Mouse (Mus musculus) cerebral cortex, adult 2 months (tissue): ENCODE measurements around the gene Rerg.

Experiments used
- WGBS: fragments of 180-500 bp; shearing (Covaris S2); methylation state at CpG from one replicate; pipeline ENCODE4 v1.1.7; 2018; 5-methylcytosine and 5-hydroxymethylcytosine counted together

Gene Rerg

GRCm38 (mm10) chr6:137163061-137163460, 7.2 kb downstream of the Rerg start:
- 91% methylated on average over 4 of the region's 4 CpGs for WGBS

- 96% methylated on average over 7 of the region's 7 CpGs for WGBS
Observed at GRCm38 (mm10) chr6:137162481-137162880, 7.8 kb downstream of the Rerg start.

DNA sequence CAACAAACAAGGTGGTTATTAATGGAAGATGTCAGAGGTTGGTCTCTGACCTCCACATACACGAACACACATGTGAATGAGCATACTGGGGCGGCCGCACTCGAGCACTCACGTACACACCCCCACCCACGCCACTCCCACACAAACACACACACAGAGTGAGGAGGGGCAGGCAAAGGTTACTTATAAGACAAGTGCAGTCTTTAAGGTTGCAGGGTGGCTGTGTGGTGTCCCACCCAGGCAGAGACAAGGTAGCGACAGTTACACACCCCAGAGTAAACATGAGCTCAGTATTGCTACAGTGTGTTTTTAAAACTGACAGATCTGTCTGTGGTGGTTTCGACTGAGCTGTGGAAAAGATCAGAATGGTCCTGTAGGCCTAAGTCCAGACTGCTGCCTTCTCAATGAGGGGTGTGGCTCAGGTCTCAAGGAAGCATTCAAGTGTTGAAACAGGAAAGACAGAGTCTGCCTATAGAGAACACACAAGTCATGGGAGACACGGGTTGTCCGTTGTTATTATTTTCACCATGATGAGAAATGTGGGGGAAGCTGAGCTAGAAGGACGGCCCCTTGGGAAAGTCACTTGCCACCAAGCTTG, 8.7 kb downstream of the Rerg start:
- 91% methylated on average over 11 of the region's 11 CpGs for WGBS

DNA sequence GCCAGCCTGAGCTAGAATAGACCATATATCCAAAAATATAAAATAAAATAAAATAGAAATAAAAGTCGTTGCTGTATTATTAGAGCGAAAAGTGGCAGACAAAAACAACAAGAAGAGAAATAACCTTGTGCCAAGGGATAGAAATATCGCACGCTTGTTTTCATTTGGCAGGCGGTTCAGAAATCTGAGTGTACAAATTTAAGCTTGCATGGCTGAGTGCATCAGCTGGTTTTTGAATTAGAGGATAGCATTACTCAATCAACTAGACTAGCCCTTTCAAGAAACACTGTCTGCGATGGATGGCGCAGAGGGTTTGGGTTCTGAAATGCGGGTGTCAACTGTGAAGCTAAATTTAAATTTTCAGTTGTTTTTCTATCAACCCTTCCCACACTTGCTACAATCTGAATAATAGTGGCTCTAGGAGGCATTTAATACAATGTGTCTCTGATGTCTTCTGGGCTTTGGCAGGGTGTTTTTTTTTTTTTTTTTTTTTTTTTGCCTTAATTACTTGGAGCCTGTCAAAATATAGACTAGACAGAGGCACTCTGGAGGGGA, 10.8 kb downstream of the Rerg start:
- 63% methylated on average over 8 of the region's 8 CpGs for WGBS

DNA sequence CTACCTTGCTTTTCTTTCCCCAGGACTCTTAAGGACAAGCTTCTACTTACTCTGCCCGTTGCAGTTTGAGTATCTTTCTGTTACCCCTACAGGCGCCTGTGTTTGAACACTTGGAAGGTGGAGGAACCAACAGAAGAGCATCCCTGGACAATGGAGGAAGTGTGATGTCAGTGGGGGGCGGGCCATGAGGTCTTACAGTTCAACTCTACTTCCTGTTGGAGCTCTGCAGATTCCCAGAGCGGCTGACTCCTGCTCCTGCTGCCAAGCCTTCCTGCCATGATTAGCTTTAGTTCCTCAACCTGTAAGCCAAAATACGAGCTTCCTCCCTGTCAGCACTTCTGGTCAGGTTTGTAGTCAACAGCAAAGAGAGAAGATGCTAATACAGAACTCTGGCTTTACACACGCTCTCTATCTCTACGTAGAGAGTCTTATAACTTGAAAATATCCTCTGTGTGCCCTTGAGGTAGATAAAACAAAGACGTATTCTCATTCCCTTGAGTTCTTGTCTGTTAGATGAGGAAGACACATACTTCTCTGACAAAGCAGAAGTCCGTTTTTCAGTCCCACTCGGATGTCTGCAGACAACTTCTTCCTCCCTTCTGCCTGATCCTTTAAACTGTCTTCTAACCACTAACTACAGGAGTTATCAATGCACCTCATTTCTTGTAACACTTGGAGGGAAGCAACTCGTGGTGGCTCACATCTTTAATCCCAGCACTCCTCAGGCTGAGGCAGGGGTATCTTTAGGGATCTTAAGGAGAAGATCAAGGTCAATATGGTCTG, 13.7 kb downstream of the Rerg start:
- WGBS, result 78% methylated on average over 11 of the region's 11 CpGs

DNA sequence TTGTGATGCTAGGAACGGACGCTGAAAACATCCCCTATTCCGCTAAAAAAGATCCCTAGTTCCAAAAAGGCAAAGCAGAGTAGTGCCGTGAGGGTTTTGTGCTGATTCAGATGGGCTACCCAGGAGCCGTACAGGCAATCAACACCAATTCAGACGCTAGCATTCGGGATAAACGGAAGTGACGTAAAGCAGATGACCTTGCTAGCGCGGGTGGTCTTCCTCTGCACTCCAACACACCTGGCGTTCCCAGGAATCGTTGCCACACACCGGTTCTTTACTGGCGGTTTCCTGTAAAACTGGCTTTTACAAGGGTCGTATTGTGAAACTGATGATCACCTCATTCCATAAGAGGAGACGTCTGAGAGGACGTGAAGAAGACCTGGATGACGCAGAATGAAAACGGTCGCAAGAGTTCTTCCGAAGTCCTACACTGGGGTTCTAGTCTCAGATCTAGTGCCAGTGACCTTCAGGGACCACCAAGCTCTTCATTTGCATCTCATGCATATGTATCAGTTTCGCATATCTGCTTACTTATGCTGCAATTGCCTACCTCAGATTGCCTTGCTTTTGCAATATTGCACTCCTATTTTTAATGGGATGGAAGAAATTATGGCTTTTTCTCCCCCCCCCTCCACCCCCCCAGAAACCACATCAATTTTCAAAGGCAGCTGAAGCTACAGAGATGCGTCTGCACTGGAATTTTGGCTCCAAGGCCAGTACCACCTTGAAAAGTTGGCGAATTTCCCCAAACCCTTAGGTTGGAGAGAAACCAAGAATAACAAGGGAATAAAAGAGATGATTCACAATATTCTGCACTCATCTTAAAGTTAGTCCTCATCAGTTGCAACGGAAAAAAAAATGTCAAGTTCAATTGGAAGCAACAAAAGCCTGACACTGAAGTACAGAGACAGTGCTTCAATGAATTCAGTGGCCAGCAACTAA, 14.8 kb downstream of the Rerg start:
- 74% methylated on average over 26 of the region's 26 CpGs for WGBS

DNA sequence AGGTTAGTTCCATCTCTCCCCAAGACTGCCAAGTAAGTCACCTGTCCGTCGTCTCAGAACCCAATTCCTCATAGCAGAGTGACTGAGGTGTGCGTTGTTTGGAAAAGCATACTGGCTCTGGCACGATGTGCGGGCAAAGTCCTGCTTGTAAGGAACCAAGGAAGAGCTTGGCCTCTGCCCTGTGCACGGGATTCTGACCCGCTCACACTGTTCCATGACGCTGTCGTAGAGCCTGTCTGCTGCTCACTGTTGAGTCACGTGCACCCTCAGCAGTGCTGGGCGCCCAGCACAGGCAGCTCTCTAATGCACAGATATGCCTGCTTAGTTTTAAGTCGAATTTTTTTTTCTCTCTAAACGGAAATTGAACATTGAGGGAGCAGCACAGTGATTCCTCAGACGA, 17.3 kb downstream of the Rerg start:
- WGBS, result 92% methylated on average over 14 of the region's 14 CpGs

DNA sequence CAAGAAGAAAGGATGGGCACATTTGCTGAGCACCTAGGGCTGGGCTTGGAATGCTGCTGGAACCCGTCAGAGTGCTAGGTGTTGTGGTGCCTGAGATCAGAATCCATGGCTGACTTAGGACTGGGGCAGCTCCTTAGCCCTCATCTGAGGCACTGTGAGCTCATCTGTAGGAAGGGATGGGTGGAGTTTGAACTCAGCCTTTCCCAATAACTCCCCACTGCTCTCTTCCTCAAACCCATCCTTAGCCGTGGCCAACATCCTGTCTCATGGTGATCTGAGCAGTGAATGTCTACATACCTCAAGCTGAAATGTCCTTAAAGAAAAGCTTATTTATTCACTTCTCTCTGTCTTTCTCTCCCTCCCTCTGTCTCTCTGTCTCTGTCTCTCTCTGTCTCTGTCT, 19.3 kb downstream of the Rerg start:
- 91% methylated on average over 2 of the region's 2 CpGs for WGBS

GRCm38 (mm10) chr6:137149833-137150232, 20.5 kb downstream of the Rerg start:
- 84% methylated on average over 4 of the region's 4 CpGs for WGBS

DNA sequence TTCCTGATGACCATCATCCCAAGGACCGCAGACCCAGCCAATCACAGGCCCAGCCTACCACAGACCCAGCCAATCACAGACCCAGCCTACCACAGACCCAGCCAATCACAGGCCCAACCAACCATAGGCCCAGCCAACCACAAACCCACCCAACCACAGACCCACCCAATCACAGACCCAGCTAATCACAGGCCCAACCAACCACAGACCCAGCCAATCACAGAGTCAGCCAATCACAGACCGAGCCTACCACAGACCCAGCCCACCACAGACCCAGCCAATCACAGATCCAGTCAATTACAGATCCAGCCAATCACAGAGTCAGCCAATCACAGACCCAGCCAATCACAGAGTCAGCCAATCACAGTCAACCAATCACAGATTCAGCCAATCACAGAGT, 23.4 kb downstream of the Rerg start:
- WGBS, result 98% methylated on average over 2 of the region's 2 CpGs

- 91% methylated on average over 11 of the region's 11 CpGs for whole genome bisulfite sequencing
Observed at GRCm38 (mm10) chr6:137145611-137146010, 24.7 kb downstream of the Rerg start.

- 40% methylated on average over 11 of the region's 11 CpGs for WGBS
Observed at GRCm38 (mm10) chr6:137144958-137145535, 25.2 kb downstream of the Rerg start.

- WGBS, result 77% methylated on average over 10 of the region's 10 CpGs
Observed at GRCm38 (mm10) chr6:137144526-137144840, 25.8 kb downstream of the Rerg start.

GRCm38 (mm10) chr6:137143818-137144525, 26.3 kb downstream of the Rerg start:
- 82% methylated on average over 7 of the region's 7 CpGs for WGBS

- WGBS, result 2% methylated on average over 11 of the region's 11 CpGs
Observed at GRCm38 (mm10) chr6:137142796-137143195, 27.5 kb downstream of the Rerg start.

GRCm38 (mm10) chr6:137141247-137141820, 29.0 kb downstream of the Rerg start:
- WGBS, result 82% methylated on average over 5 of the region's 5 CpGs

DNA sequence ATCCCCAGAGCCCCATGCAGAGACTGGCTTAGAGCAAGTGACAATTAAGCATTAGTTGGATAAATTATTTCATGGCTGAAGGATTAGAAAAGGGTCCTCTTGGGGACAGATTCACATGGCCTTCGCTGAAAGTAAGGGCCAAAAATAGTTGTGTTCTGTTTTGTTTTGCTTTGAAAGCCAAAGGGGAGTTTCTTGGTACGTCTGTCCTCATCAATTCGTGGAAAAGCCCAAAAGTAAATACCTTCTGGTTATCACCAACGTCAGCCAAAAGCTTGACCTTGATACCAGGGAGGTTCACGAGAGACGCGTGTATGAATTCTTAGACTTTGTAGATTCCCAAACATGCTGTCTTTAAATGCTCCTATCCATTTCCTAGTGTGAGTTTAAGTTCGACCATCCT, 31.5 kb downstream of the Rerg start:
- 85% methylated on average over 8 of the region's 8 CpGs for WGBS

DNA sequence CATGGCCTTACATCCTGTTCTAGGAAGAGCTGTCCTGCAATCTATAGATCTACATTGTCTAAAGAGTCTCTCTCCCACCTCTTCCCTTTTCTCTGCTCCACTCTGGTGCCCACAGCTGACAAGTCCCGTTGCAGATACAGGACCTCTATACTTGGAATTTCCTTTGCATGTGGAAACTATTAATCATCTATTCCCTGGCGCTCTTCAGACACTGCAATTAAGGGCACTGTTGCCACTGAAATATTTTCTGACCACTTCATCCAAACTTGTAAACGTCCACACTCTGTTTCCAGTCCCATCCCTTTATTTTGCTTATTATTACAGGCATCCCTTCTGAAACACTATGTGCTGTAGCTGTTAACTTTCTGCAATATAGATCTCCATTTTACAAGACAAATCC, 31.9 kb downstream of the Rerg start:
- WGBS, result 75% methylated on average over 3 of the region's 3 CpGs

- 74% methylated on average over 4 of the region's 4 CpGs for WGBS
Observed at GRCm38 (mm10) chr6:137136401-137136800, 33.9 kb downstream of the Rerg start.

DNA sequence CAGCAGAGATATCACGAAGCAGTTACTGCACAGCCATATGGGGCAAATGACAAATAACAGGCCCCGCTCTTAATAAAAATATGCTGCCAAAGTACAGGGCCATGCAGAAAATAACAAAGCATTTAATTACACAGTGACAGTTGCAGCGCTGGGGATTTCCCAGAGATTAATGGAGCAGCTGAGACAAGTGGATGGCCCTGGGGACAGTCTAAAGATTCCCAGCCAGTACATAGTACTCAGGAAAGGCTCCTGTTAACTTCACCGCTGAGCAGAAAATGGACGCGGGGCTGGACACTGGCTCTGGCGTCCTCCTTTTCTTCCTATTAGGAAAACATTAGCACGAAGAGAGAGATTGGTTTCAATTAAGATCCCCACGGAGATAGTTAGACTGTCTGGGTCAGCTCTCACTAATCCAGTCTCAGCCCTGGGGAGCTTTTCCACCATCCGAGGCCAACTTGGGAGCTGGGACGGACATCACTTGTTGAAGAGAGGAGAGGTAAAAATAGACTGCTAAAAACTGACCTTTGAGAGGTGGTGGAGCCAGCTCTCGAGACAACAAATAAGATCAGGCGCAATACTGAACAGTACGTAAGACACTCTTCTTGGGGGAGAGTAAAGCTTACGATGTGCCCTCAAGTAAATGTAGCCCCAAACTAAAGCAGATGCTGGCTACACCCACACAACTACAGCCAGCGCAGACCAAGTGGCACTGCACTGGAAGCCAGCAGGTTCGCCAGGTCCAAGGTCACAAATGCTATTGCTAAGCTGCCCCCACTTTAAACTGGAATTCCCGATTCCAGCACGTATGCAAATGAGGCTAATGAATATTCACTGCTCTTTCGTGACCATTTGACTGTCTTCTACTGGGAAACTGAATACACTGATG, 34.5 kb downstream of the Rerg start:
- 63% methylated on average over 20 of the region's 20 CpGs for WGBS
